Mouse (Mus musculus): ENCODE measurements around the gene Gm30083.

The Gm30083 gene

DNA sequence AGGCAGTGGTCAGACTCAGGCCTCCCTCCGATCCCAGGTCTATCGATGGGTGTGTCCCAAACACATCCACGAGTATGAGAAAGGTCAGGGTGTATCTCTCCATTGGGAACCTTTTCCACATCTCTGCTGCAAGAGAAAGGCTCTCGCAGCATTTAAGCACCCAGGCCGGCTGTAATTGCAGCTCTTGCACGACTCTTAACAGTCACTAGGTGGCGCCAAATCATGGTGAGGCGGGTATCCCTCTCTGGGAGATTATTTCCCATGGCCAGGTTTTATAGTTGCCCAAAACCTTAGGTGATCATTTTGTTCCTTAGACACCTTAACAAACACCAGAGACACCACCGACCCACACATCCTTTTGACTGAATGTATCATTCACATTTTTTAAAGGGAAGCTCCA is 55.6 kb downstream of the Gm30083 start:
- peak in 1 of 2 experiments; percentile 31 for DNase-seq (ENCODE audit: low spot score in 2 of 2)

DNA sequence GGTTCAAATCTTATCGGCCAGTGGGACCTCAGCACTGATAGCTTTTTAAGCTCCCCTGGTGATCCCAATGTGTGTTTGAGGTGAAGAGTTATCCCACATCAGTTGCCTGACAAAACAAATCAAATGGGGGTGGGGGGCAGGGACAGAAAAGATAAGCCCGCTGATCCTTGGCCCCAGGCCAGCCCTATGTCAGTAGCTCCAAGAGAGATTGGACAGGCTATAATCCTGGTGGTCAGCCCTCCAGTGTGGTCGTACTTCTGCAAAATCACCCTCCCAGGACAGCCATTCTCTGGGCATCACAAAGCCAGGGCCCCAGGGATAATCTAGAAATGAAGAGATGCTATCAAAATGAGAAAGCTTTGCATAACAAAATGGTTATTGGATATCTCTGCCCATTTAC is 56.1 kb downstream of the Gm30083 start:
- no peak for DNase-seq (ENCODE audit: low spot score in 2 of 2)

DNA sequence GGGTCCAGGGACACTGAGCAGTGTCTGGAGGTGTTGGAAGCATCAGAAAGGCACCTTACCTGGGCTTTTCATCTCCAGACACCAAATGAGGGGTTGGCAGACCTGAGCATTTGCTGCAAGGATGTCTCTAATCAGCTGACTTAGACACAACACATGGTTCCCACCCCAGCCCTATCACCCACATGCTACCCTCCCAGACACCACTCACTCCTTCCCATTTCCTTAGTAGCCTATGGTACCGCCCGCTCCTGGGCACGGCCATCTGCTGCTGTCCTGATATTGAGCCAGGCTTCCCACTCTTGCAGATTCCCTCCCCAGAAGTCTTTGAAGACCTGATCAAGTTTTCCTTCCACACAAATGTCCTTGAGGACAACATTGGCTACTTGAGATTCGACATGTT is 56.8 kb downstream of the Gm30083 start:
- no peak for DNase-seq (ENCODE audit: low spot score in 2 of 2)

DNA sequence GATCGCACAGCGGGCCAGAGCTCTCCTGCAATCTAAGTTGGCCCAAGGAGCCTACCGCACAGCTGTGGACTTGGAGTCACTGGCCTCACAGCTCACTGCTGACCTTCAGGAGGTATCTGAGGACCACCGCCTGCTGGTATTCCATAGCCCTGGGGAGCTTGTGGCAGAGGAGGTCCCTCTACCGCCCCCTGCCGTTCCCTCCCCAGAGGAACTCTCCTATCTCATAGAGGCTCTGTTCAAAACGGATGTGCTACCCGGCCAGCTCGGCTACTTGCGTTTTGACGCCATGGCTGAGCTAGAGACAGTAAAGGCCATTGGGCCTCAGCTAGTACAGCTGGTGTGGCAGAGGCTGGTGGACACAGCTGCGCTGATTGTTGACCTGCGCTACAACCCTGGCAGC is 58.9 kb downstream of the Gm30083 start:
- DNase-seq (ENCODE audit: low spot score in 2 of 2) = no peak

DNA sequence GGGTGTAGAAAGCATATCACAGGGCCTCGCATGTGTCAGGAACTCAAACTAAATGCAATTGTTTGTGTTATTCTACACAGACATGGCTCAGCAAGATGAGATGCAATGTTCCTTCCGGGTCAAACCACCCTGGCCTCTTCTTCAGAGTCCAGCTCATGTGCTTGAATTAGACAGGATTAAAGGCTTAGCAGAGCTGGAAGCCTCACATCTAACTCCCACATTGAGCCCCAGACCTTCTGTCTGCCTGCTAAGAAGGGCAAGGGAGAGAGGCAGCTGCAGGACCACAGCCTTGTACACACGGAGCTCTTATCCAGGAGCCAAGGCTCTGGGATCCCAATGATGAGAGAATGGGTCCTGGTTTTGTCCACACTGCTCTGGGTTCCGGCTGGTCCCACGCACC is 61.2 kb downstream of the Gm30083 start, which contains the start of gene Rbp3:
Rbp3 (plus strand) TSS at position 243 of the 400 bp plus-strand sequence.
- DNase-seq (ENCODE audit: low spot score in 2 of 2) = no peak

DNA sequence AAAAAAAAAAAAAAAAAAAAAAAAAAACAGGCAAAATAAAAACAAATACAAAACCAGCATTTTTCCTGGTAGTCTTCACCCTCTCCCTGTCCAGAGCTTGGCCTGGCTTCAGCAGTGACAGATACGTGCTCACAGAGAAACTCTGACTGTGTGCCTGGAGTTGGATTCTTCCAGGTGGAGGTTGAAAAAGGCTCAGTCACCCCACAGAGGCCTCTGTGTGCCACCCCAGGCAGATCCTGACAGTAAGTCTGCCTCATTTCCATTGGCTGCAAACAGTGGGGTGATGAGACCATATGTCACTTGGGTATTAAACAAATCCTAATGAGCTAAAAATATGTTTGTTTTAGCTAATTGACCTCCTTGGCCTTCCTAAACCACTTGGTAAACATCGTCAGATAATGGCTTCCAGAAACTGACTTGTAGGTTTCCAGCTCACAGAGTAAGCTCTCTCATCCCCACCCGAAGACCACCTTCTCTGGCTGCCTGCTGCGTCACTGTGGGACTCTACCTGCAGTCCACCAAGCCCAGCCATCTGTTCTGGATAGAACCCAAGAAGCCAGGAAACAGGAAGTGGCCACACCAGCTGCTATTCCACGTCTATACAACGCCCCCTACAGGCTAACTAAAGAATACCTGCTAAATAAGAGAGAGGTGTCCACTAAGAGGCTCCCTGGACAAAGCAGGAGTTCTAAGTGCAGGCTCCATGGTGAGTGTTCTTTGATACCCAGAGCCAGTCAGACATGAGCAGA is 62.6 kb downstream of the Gm30083 start:
- no peak for DNase-seq (ENCODE audit: low spot score in 2 of 2)

DNA sequence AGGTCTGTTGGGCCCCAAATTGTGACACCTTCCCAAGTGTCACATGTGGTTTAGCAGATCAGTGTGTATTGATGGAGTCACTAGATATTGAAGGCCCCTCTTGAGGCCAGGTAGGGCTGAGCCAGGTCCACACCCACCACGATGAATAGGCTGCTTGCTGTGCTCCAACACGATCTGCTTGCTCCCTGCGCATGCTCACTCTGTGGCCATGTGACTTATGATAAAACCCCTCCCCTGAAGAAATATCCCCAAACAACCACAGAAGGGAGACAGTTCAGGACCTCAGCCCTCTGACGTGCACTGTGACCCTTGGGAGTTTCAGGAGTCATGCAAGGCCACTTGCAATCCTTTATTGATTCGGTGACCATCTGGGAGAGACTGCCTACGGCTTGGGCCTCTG is 68.9 kb downstream of the Gm30083 start:
- no peak for DNase-seq (ENCODE audit: low spot score in 2 of 2)

DNA sequence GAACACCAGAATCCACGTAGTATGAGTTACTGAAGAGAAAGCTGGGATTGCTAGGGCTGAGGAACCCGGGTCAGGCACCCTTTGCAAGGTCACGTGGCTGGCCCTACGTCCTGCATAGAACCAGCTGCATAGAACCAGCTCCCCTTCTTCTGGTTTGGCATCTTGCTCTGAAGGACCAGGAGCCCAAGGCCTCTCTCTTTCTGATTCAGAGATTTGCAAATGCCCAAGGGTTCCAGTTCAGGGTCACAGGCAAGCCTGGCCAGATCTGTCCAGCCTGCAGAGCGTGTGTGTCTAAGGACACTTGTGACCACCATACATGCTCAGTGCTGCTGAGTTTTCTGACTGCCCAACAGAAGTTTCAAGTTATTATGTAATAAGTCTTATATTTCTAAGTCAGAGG is 72.8 kb downstream of the Gm30083 start:
- no peak for DNase-seq (ENCODE audit: low spot score in 2 of 2)

DNA sequence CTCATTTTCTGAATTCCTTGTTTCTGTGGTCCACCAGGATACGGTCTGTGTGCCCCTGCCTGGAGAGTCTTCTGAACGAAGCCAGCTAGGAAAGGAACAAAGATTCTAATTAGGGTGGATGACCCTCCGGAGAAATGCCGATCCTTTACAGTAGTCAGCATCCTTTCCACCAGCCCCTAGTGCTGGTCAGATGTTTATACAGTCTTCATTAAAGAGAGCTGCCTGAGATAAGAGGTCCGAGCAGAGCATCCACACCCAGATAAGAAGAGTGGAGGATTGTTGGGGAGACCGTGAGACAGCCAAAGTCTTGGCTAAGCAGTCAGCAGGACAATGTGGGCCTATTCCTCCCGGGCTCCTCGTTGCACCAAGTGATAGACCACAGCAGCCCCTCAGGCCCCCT is 74.2 kb downstream of the Gm30083 start, which contains the start of gene Gdf2:
Gdf2 (plus strand) TSS at position 301 of the 400 bp plus-strand sequence.
- DNase-seq (ENCODE audit: low spot score in 2 of 2) = no peak

DNA sequence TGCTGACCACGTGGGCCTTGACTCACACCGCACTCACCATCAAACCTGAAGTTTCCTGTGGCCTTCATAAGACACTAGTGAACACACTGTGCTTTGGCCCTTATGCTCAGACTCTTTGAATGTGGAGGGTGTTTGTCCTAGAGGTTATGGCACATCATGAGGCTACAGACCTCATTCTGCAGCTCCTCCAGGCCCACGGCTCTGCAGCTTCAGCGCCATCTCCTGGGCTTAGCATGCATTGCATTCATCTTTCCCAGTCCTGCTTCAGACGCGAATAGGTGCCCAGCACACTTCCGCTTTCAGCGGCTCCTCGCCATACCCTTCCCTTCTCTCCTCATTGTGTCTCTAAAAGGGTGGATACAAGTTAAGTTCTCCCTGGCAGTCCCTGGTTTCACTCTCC is 75.9 kb downstream of the Gm30083 start:
- DNase-seq (ENCODE audit: low spot score in 2 of 2) = peak in 1 of 2 experiments; percentile 37
